Mouse (Mus musculus): ENCODE measurements around the gene Pbx1.

The Pbx1 gene

DNA sequence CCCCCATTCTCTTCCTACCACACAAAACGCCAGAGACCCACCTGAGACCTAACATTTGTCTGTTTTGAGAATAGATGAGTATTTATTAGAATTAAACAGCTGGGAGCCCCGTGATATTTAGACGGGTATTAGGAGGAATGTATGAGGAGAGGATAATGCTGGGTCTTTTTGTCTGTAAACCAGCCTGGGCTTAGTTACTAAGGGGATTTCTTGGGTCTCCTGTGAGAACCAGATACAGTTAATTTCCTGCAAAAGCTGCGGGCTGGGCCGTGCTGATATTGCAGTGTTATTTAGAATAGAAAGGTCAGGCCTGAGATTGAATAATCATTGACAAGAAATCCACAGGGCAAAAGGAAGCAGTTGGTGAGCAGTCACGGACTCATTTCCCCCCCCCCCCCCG, 296.5 kb downstream of the Pbx1 start:
- no peaks in the 10 kb centered on the region for H3K4me1 ChIP-seq (replicated peaks; ENCODE audit: low read depth, low read length)
- no peak overlapping the region for H3K4me3 ChIP-seq (replicated peaks; ENCODE audit: low read length)
- H3K36me3 ChIP-seq (ENCODE audit: insufficient read depth, low read length): no peaks in the 10 kb centered on the region
- H3K27me3 ChIP-seq (ENCODE audit: insufficient read depth, low read length): no peaks in the 10 kb centered on the region
- TF ChIP-seq CTCF (conservative IDR thresholded peaks at IDR 0.05; ENCODE audit: low read length): no peak
- TF ChIP-seq POU5F1 (IDR thresholded peaks at IDR 0.05; ENCODE audit: borderline replicate concordance, low read length): no peak
- TF ChIP-seq NANOG (IDR thresholded peaks at IDR 0.05; ENCODE audit: borderline replicate concordance, low read length): no peak
- no peaks in the 10 kb centered on the region for H3K9me3 ChIP-seq (ENCODE audit: low read length)

DNA sequence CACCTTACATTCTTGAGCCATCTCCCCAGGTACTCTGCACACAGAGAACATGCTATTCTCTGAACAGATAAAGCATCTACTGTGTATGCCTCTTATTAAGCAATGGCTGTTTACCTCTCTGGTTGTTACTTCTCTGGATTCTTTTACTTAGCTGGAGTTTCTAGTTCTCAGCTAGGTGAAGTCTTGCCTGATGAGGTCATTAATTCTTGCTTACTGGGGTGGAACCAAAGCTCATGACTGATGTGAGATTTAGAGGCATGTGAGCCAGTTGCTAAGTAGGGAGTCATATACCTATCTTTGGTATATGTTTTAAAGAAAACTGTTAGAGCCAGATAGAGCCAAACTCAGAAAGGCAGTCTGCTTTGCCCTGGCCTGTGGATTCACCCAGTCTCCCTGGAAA, 298.4 kb downstream of the Pbx1 start:
- no peak for TF ChIP-seq NANOG (IDR thresholded peaks at IDR 0.05; ENCODE audit: borderline replicate concordance, low read length)
- no peak for TF ChIP-seq POU5F1 (IDR thresholded peaks at IDR 0.05; ENCODE audit: borderline replicate concordance, low read length)
- no peak for TF ChIP-seq CTCF (conservative IDR thresholded peaks at IDR 0.05; ENCODE audit: low read length)
- no peaks in the 10 kb centered on the region for H3K9me3 ChIP-seq (ENCODE audit: low read length)
- no peaks in the 10 kb centered on the region for H3K27me3 ChIP-seq (ENCODE audit: insufficient read depth, low read length)
- no peaks in the 10 kb centered on the region for H3K36me3 ChIP-seq (ENCODE audit: insufficient read depth, low read length)
- H3K4me3 ChIP-seq (replicated peaks; ENCODE audit: low read length): no peak overlapping the region
- H3K4me1 ChIP-seq (replicated peaks; ENCODE audit: low read depth, low read length): no peaks in the 10 kb centered on the region

DNA sequence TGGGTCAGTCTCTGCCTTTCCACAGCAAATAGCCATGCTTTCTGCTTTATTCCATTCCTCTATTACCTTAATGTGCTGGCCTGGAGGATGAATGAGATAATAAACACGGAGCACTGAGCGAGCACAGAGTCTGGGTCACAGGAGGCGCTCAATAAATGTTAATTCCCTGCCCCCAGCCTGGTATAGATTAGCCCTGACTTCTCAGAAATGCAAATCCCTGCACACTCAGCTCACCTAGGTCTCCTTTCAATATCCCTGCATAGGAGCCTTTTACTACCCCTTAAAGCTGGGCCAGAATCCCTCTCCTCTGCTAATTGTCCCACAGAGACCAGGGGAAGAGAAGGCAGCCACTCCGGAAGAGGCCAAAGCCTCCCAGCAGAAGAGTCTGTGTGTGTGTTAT, 304.1 kb downstream of the Pbx1 start:
- Histone ChIP-seq H3K4me1 (replicated peaks; ENCODE audit: low read depth, low read length) (peaks cover 7% of the 10 kb centered on the region), H3K9me3 (ENCODE audit: low read length) (no peaks in the 10 kb centered on the region), H3K4me3 (replicated peaks; ENCODE audit: low read length) (no peak overlapping the region), H3K36me3 (ENCODE audit: insufficient read depth, low read length) (no peaks in the 10 kb centered on the region), H3K27me3 (ENCODE audit: insufficient read depth, low read length) (no peaks in the 10 kb centered on the region)
- TF ChIP-seq POU5F1 (IDR thresholded peaks at IDR 0.05; ENCODE audit: borderline replicate concordance, low read length): no peak
- TF ChIP-seq NANOG (IDR thresholded peaks at IDR 0.05; ENCODE audit: borderline replicate concordance, low read length): no peak
- no peak for TF ChIP-seq CTCF (conservative IDR thresholded peaks at IDR 0.05; ENCODE audit: low read length)

DNA sequence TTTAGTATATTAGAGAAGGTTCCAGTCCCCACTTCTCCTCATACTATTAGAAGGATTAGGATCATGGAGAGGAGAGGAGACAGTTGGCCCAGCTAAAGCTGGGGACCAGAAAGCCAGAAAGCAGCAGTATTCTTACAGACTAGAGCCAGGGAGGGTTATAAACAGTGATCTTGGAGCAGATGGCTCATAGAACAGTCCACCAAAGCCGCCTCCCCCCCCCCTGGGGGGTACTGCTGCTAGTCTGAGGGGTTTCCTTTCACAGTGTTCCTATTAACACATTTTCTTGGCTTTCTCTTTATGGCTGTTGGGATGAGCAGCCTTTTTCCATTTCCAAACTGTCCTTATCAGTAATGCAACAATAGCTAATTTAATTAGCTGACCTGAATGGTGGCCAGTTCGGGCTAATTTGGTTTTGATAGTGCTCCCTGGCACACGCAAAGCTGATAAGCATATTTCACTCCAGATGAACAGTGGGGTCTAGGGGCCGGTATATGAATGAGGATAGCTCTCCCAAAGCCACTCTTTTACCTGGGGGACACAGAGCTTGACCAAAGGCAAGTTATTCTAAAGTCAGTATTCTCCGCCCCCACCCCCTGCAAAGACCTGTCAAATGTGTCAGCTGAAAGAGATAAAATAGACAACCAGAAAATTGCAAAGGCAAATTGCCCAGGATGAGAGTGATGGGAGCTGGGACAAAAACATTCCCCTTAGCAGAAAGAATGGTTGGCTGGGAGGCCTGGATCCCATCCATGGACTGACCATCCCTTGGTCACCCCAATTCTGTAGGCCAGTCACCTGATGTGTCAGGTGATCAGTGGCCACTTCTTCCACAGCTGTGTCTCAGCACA, 307.2 kb downstream of the Pbx1 start:
- no peaks in the 10 kb centered on the region for H3K9me3 ChIP-seq (ENCODE audit: low read length)
- H3K36me3 ChIP-seq (ENCODE audit: insufficient read depth, low read length): no peaks in the 10 kb centered on the region
- H3K27me3 ChIP-seq (ENCODE audit: insufficient read depth, low read length): no peaks in the 10 kb centered on the region
- no peak overlapping the region for H3K4me3 ChIP-seq (replicated peaks; ENCODE audit: low read length)
- H3K4me1 ChIP-seq (replicated peaks; ENCODE audit: low read depth, low read length): peaks cover 7% of the 10 kb centered on the region
- TF ChIP-seq CTCF (conservative IDR thresholded peaks at IDR 0.05; ENCODE audit: low read length): no peak
- TF ChIP-seq NANOG (IDR thresholded peaks at IDR 0.05; ENCODE audit: borderline replicate concordance, low read length): no peak
- TF ChIP-seq POU5F1 (IDR thresholded peaks at IDR 0.05; ENCODE audit: borderline replicate concordance, low read length): no peak

DNA sequence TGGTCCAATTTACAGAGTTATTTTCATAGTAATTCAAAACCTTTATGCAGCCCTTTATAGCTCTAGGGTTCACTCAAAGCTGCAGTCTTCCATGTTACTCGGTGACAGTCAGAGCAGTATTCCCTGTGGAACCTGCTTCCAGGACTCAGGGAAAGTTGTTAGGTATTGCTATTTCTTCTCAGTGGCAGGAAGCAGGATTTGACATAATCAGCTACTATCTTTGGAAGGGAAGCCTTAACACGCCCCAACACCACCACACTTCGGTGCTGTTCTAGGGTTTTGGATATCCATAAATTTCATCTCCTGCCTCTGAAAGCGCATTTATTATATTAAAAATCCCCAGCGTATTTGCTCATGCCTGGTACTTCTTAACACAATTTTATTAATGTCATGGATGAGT, 314.0 kb downstream of the Pbx1 start:
- Histone ChIP-seq H3K4me1 (replicated peaks; ENCODE audit: low read depth, low read length) (no peaks in the 10 kb centered on the region), H3K4me3 (replicated peaks; ENCODE audit: low read length) (no peak overlapping the region), H3K9me3 (ENCODE audit: low read length) (no peaks in the 10 kb centered on the region), H3K27me3 (ENCODE audit: insufficient read depth, low read length) (no peaks in the 10 kb centered on the region), H3K36me3 (ENCODE audit: insufficient read depth, low read length) (no peaks in the 10 kb centered on the region)
- TF ChIP-seq POU5F1 (IDR thresholded peaks at IDR 0.05; ENCODE audit: borderline replicate concordance, low read length) (no peak), CTCF (conservative IDR thresholded peaks at IDR 0.05; ENCODE audit: low read length) (no peak), NANOG (IDR thresholded peaks at IDR 0.05; ENCODE audit: borderline replicate concordance, low read length) (no peak)

DNA sequence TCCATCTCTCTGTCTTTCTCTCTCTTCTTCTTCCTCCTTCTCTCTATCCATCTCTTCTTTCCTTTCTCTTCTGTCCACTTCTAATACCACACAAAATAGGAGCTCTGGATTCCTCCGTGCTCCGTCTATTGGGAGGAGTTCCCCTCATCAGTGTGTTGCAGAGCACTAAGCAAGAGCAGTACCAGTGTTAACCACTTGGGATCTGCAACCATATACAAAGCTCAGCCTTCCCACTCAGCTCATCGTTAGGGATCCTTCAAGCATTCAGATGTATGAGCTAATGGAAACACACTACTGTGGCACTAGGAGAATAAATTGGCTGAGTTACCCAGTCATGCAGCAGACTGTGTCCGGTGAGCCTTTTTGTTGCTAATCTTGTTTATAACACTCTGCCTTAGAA, 314.7 kb downstream of the Pbx1 start:
- Histone ChIP-seq H3K27me3 (ENCODE audit: insufficient read depth, low read length) (no peaks in the 10 kb centered on the region), H3K9me3 (ENCODE audit: low read length) (no peaks in the 10 kb centered on the region), H3K4me3 (replicated peaks; ENCODE audit: low read length) (no peak overlapping the region), H3K4me1 (replicated peaks; ENCODE audit: low read depth, low read length) (no peaks in the 10 kb centered on the region), H3K36me3 (ENCODE audit: insufficient read depth, low read length) (no peaks in the 10 kb centered on the region)
- TF ChIP-seq POU5F1 (IDR thresholded peaks at IDR 0.05; ENCODE audit: borderline replicate concordance, low read length) (no peak), CTCF (conservative IDR thresholded peaks at IDR 0.05; ENCODE audit: low read length) (0 out of 2 replicates have a peak, but pooled peaks have one; percentile 6), NANOG (IDR thresholded peaks at IDR 0.05; ENCODE audit: borderline replicate concordance, low read length) (no peak)

DNA sequence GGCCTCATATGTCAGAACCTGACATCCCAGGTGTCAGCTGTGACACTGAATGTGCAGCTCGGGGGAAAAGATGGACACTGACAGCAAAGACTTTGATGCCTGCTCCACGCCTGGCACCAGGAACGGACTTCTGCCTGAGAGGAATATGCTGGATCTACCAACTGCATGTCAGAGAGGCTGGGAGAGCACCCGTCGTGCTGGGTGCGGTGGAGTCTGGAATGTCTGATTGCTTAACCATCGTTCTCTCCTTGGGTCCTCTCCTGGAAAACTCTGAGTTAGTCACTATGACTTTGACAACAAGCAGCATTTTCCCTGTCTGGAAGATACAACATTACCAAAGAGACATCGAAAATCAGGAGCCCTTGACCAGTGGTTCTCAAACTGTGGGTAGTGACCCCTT, 322.3 kb downstream of the Pbx1 start:
- no peaks in the 10 kb centered on the region for H3K4me1 ChIP-seq (replicated peaks; ENCODE audit: low read depth, low read length)
- no peaks in the 10 kb centered on the region for H3K9me3 ChIP-seq (ENCODE audit: low read length)
- TF ChIP-seq POU5F1 (IDR thresholded peaks at IDR 0.05; ENCODE audit: borderline replicate concordance, low read length) (no peak), NANOG (IDR thresholded peaks at IDR 0.05; ENCODE audit: borderline replicate concordance, low read length) (no peak), CTCF (conservative IDR thresholded peaks at IDR 0.05; ENCODE audit: low read length) (no peak)
- H3K36me3 ChIP-seq (ENCODE audit: insufficient read depth, low read length): no peaks in the 10 kb centered on the region
- no peak overlapping the region for H3K4me3 ChIP-seq (replicated peaks; ENCODE audit: low read length)
- no peaks in the 10 kb centered on the region for H3K27me3 ChIP-seq (ENCODE audit: insufficient read depth, low read length)

DNA sequence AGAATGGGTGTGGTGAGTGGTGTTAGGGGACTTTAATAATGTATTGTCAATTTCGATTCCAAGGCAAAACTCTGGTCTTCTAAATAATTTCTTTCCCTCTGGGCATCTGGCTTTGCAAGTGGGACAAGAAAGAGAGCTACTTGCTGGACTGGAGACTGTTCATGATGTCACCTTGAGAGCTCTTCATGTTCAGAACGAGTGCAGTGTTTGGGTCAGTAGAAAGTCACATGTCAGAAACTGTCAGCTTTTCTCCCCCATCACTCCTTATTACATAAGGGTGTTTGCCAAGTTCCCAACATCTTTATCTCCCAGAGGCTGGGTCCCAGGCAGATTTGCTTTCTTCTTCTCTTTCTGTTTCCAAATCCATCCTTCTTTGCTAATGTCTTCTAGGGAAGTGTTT, 328.2 kb downstream of the Pbx1 start:
- Histone ChIP-seq H3K4me3 (replicated peaks; ENCODE audit: low read length) (no peak overlapping the region), H3K27me3 (ENCODE audit: insufficient read depth, low read length) (no peaks in the 10 kb centered on the region), H3K9me3 (ENCODE audit: low read length) (peaks cover 24% of the 10 kb centered on the region), H3K4me1 (replicated peaks; ENCODE audit: low read depth, low read length) (peaks cover 12% of the 10 kb centered on the region), H3K36me3 (ENCODE audit: insufficient read depth, low read length) (no peaks in the 10 kb centered on the region)
- no peak for TF ChIP-seq POU5F1 (IDR thresholded peaks at IDR 0.05; ENCODE audit: borderline replicate concordance, low read length)
- TF ChIP-seq CTCF (conservative IDR thresholded peaks at IDR 0.05; ENCODE audit: low read length): no peak
- no peak for TF ChIP-seq NANOG (IDR thresholded peaks at IDR 0.05; ENCODE audit: borderline replicate concordance, low read length)
